ENCODE assay signal across 11 mouse cellular contexts in genomic region chr17:15088591-15089001, GRCm38 (mm10). TPM values are rescaled to one million over a fixed set of nuclear protein-coding genes. Genes with fewer than 3 reads are reported as not detected.
DNase-seq lines count a peak whose midpoint lies in the region; ATAC-seq lines count a peak whose summit lies in the region.
"Had no signal": no experiment of that assay in that cellular context is flagged by ENCODE, and none has a peak within 500 bp of the region (broad histone marks: within the 10 kb centered on the region; RNA-seq: fewer than 3 reads in every experiment).

No protein-coding gene starts in this region.

- DNase-seq in cerebellum, adult 18-20 months = peak; percentile 27 to 28
- peak; percentile 45 for DNase-seq in embryonic facial prominence, embryonic 10.5 days (ENCODE audit: low spot score)
- peak; percentile 71 for DNase-seq in midbrain, embryonic 14.5 days
- DNase-seq in right cerebral cortex, postnatal 14 days = no peak
- DNase-seq in lung, adult 18-20 months = no peak
- no peak for DNase-seq in left cerebral cortex, postnatal 10 days (ENCODE audit: extremely low spot score in 1 of 2, low spot score in 2 of 2)
- no peak for DNase-seq in layer of hippocampus, postnatal 36 days
- DNase-seq: gastrocnemius, postnatal 36 days; right cerebral cortex, adult 18-20 months had no signal

- H3K9me3 ChIP-seq in embryonic facial prominence, embryonic 10.5 days = no peaks in the 10 kb centered on the region
- H3K9me3 ChIP-seq in hindbrain, embryonic 13.5 days = no peaks in the 10 kb centered on the region
- H3K9me3 ChIP-seq in midbrain, embryonic 14.5 days (ENCODE audit: control insufficient read depth, low read length) = no peaks in the 10 kb centered on the region

- peaks cover under 1% of the 10 kb centered on the region; the same call in 1 of the 2 replicates for H3K27me3 ChIP-seq in embryonic facial prominence, embryonic 10.5 days (replicated peaks; ENCODE audit: low read depth, poor library complexity, severe bottlenecking)
- H3K27me3 ChIP-seq in hindbrain, embryonic 13.5 days = peaks cover 7% of the 10 kb centered on the region; the same call in 1 of the 2 replicates
- H3K27me3 ChIP-seq in midbrain, embryonic 14.5 days (ENCODE audit: control insufficient read depth, insufficient read depth, low read length) = no peaks in the 10 kb centered on the region

- peak overlapping the region; percentile 49; the same call in 1 of the 2 replicates for H3K9ac ChIP-seq in hindbrain, embryonic 13.5 days
- H3K9ac ChIP-seq in midbrain, embryonic 14.5 days (replicated peaks; ENCODE audit: low read length) = 0 out of 2 replicates have a peak overlapping the region, but pooled peaks have one; percentile 23

- 12% methylated on average over 8 of the region's 8 CpGs for WGBS in embryonic facial prominence, embryonic 10.5 days
- 13% methylated on average over 8 of the region's 8 CpGs for WGBS in hindbrain, embryonic 13.5 days
- 21% methylated on average over 8 of the region's 8 CpGs for WGBS in midbrain, embryonic 14.5 days

- peaks cover 23% of the 10 kb centered on the region for H3K4me1 ChIP-seq in embryonic facial prominence, embryonic 10.5 days
- H3K4me1 ChIP-seq in hindbrain, embryonic 13.5 days (replicated peaks) = peaks cover 35% of the 10 kb centered on the region
- H3K4me1 ChIP-seq in midbrain, embryonic 14.5 days (ENCODE audit: control insufficient read depth, insufficient read depth, low read length) = peaks cover 16% of the 10 kb centered on the region; the same call in 1 of the 2 replicates

- ATAC-seq in hindbrain, embryonic 13.5 days (ENCODE audit: low FRiP score) = peak; percentile 87
- ATAC-seq in midbrain, embryonic 14.5 days (ENCODE audit: low FRiP score, low TSS enrichment) = peak; percentile 78

- H3K4me3 ChIP-seq in embryonic facial prominence, embryonic 10.5 days = peak overlapping the region; percentile 27; the same call in 1 of the 2 replicates
- 0 out of 2 replicates have a peak overlapping the region, but pooled peaks have one; percentile 3 for H3K4me3 ChIP-seq in hindbrain, embryonic 13.5 days
- H3K4me3 ChIP-seq in midbrain, embryonic 14.5 days (replicated peaks; ENCODE audit: low read depth, low read length) = no peak overlapping the region

- peak overlapping the region; percentile 21 for H3K4me2 ChIP-seq in hindbrain, embryonic 13.5 days
- 0 out of 2 replicates have a peak overlapping the region, but pooled peaks have one; percentile 15 for H3K4me2 ChIP-seq in midbrain, embryonic 14.5 days (ENCODE audit: low read length)

- intact Hi-C loops in left cerebral cortex, postnatal 10 days (cut with DNase I) = no loop called here

- peak overlapping the region; percentile 15; the same call in 1 of the 2 replicates for H3K27ac ChIP-seq in embryonic facial prominence, embryonic 10.5 days (replicated peaks)
- H3K27ac ChIP-seq in hindbrain, embryonic 13.5 days = peak overlapping the region; percentile 78
- H3K27ac ChIP-seq in midbrain, embryonic 14.5 days (replicated peaks; ENCODE audit: low read depth, low read length) = peak overlapping the region; percentile 57

- H3K36me3 ChIP-seq in embryonic facial prominence, embryonic 10.5 days (replicated peaks) = no peaks in the 10 kb centered on the region
- no peaks in the 10 kb centered on the region for H3K36me3 ChIP-seq in hindbrain, embryonic 13.5 days
- H3K36me3 ChIP-seq in midbrain, embryonic 14.5 days (ENCODE audit: control insufficient read depth, insufficient read depth, low read length) = no peaks in the 10 kb centered on the region

RNA-seq across cellular contexts. Expression of gene Gm3448, which starts 47.3 kb away (rescaled TPM):
- polyA plus RNA-seq in embryonic facial prominence, embryonic 10.5 days (2016; fragmentation: Nextera tagmentation; extraction: Ambion mirVana) = 3.7 and 4.2 TPM in 2 replicates
- polyA plus RNA-seq in hindbrain, embryonic 13.5 days (2015; fragmentation: Nextera tagmentation; extraction: Ambion mirVana) = 4.9 and 5.1 TPM in 2 replicates
- polyA plus RNA-seq in midbrain, embryonic 14.5 days (2014; fragmentation: Nextera tagmentation; extraction: Ambion mirVana) = 3.9 and 4.3 TPM in 2 replicates
- total RNA-seq in left cerebral cortex, postnatal 10 days (2021) = 1 to 10 TPM; 5.5 to 6.3 TPM
- 10 to 100 TPM in 1 of 2 experiments, 1 to 10 TPM in 1; 8.6 to 10.7 TPM for total RNA-seq in layer of hippocampus, postnatal 36 days (2021)

RNA-seq across cellular contexts. Expression of gene Tcte3, which starts 47.3 kb away (rescaled TPM):
- not detected in 2 replicates for polyA plus RNA-seq in embryonic facial prominence, embryonic 10.5 days (2016; fragmentation: Nextera tagmentation; extraction: Ambion mirVana)
- polyA plus RNA-seq in hindbrain, embryonic 13.5 days (2015; fragmentation: Nextera tagmentation; extraction: Ambion mirVana) = 1.1 TPM in 1 of 2 replicates, not detected in the other
- 0.46 and 1.1 TPM in 2 replicates for polyA plus RNA-seq in midbrain, embryonic 14.5 days (2014; fragmentation: Nextera tagmentation; extraction: Ambion mirVana)
- total RNA-seq in left cerebral cortex, postnatal 10 days (2021) = not detected
- total RNA-seq in layer of hippocampus, postnatal 36 days (2021) = 1 to 10 TPM in 1 of 2 experiments, not detected in 1; 1.1 TPM
- total RNA-seq: gastrocnemius, postnatal 36 days; heart, postnatal 25 days had no signal

RNA-seq across cellular contexts. Expression of gene Ermard, which starts 47.6 kb away (rescaled TPM):
- 93.9 and 95.6 TPM in 2 replicates for polyA plus RNA-seq in embryonic facial prominence, embryonic 10.5 days (2016; fragmentation: Nextera tagmentation; extraction: Ambion mirVana)
- 97.6 and 104 TPM in 2 replicates for polyA plus RNA-seq in hindbrain, embryonic 13.5 days (2015; fragmentation: Nextera tagmentation; extraction: Ambion mirVana)
- polyA plus RNA-seq in midbrain, embryonic 14.5 days (2014; fragmentation: Nextera tagmentation; extraction: Ambion mirVana) = 62.0 and 71.3 TPM in 2 replicates
- total RNA-seq in left cerebral cortex, postnatal 10 days (2021) = 10 to 100 TPM; 39.1 to 45.8 TPM
- 10 to 100 TPM; 47.6 to 61.7 TPM for total RNA-seq in layer of hippocampus, postnatal 36 days (2021)

Comparison
In these comparisons a context has a peak if more than half of its experiments do, and no peak if none do; other contexts are left out.
1. DNase-seq: peak in cerebellum, adult 18-20 months (2 of 2), embryonic facial prominence, embryonic 10.5 days (single experiment) and midbrain, embryonic 14.5 days (single experiment); none in right cerebral cortex, postnatal 14 days (single experiment), lung, adult 18-20 months (0 of 2), left cerebral cortex, postnatal 10 days (0 of 2) and layer of hippocampus, postnatal 36 days (0 of 2).
2. H3K27ac ChIP-seq: peak in every context shown above with its lines; median percentile 78 in hindbrain, embryonic 13.5 days; 57 in midbrain, embryonic 14.5 days; 15 in embryonic facial prominence, embryonic 10.5 days.